Mouse (Mus musculus) stomach, embryonic 16.5 days (tissue): ENCODE measurements around the gene Minpp1. TPM values are rescaled to one million over a fixed set of nuclear protein-coding genes. Genes with fewer than 3 reads are reported as not detected.
"Not testable (repeated sequence)": the region's sequence is repeated elsewhere in the genome, so short reads cannot be mapped to it uniquely, and the experiment has no call there.

Experiments used
- ATAC-seq: fragments of 200-750 bp; cut with Nextera tagmentation; 2 replicates; pipeline ENCODE4 v1.8.0; 2017; ENCODE audit warnings: moderate number of reproducible peaks, moderate TSS enrichment; ENCODE audit not compliant: insufficient read depth, low FRiP score
- H3K27ac ChIP-seq: fragments of 300-500 bp; sonication (generic); 2 replicates; pipeline ENCODE4 v1.5.1; 2014; ENCODE audit warnings: low read length
- H3K27me3 ChIP-seq: fragments of 300-500 bp; sonication (generic); 2 replicates; pipeline ENCODE4 v1.6.1; 2014; ENCODE audit warnings: low read length, control low read depth, mixed read lengths; ENCODE audit not compliant: control insufficient read depth, insufficient read depth
- H3K36me3 ChIP-seq: fragments of 300-500 bp; sonication (generic); 2 replicates; pipeline ENCODE4 v1.6.1; 2014; ENCODE audit warnings: low read length; ENCODE audit not compliant: control insufficient read depth, insufficient read depth
- H3K4me1 ChIP-seq: fragments of 300-500 bp; sonication (generic); 2 replicates; pipeline ENCODE4 v1.6.1; 2014; ENCODE audit warnings: low read length, control low read depth, mixed read lengths; ENCODE audit not compliant: control insufficient read depth, insufficient read depth
- H3K4me2 ChIP-seq: fragments of 300-500 bp; sonication (generic); 2 replicates; pipeline ENCODE4 v1.6.1; 2014; ENCODE audit warnings: low read depth, low read length, mixed read lengths
- H3K4me3 ChIP-seq: fragments of 300-500 bp; sonication (generic); replicated peaks from 2 replicates; pipeline ENCODE4 v1.5.1; 2014; ENCODE audit warnings: mild to moderate bottlenecking, low read length
- H3K9ac ChIP-seq: fragments of 300-500 bp; sonication (generic); 2 replicates; pipeline ENCODE4 v1.6.1; 2014; ENCODE audit warnings: low read length
- H3K9me3 ChIP-seq: fragments of 300-500 bp; sonication (generic); replicated peaks from 2 replicates; pipeline ENCODE4 v1.6.1; 2016; ENCODE audit warnings: low read length, control low read depth; ENCODE audit not compliant: control insufficient read depth
- WGBS: fragments of 180-500 bp; shearing (Covaris S2); extraction: QIAGEN DNeasy Blood & Tissue Kit; methylation state at CpG from one replicate; pipeline ENCODE4 v1.1.7; 2014; 5-methylcytosine and 5-hydroxymethylcytosine counted together
- polyA plus RNA-seq: library from polyadenylated mRNA; unstranded; fragments of >200 nt; fragmentation: Nextera tagmentation; extraction: Ambion mirVana; gene quantifications from 2 replicates; pipeline ENCODE4 v1.2.1, GENCODE M21; 2015

Gene Minpp1
- 43.2 and 44.4 TPM in 2 replicates for polyA plus RNA-seq

DNA sequence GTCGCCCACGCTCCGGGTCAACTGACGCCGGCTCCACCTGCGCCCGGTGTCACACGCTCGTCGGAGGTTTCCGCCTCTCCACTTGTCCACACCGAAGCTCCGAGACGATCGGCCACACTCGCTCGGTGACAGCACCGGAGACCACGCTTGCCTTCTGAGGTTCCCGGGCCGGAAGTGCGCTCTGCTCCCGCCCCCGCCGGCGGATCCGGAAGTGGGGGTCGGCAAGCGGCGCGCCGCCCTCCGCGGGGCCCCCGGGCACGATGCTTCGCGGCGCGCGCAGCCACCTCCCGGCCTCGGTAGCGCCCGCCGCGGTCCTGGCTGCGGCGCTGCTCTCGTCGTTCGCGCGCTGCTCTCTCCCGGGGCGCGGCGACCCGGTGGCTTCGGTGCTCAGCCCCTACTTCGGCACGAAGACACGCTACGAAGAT, at the start of gene Minpp1:
TSS of gene Minpp1 (plus strand) at position 89 of the 425 bp plus-strand sequence.
- H3K4me2 ChIP-seq, result peak within 1 kb of the TSS; percentile 91
- under 1% methylated on average over 61 of the region's 64 CpGs for WGBS
- peak within 1 kb of the TSS; percentile 88 for H3K9ac ChIP-seq
- peak within 1 kb of the TSS; percentile 79 for H3K4me3 ChIP-seq
- H3K9me3 ChIP-seq, result no peaks in the 10 kb centered on the region
- peak within 1 kb of the TSS; percentile 89 for H3K27ac ChIP-seq
- no peaks in the 10 kb centered on the region for H3K36me3 ChIP-seq
- H3K4me1 ChIP-seq, result peaks cover 17% of the 10 kb centered on the region
- peak; percentile 88 for ATAC-seq
- no peaks in the 10 kb centered on the region for H3K27me3 ChIP-seq

DNA sequence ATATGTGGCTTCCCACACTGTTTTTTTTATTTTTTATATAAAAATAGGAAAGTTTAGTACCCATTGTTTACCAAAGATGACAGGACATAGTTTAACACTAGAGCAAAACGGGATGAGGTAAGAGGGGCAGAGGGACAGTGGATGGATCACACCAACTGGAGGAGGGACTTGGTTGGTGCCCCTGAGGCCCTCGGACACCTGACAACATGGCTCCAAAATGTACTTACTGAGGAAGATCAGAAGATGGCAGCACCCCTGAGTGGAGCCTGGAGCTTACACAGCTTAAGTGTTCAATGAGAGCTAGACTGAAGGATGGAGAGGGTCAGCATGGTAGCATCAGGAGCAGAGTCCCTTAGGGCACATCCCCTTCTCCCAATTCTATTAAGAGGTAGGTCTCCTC, 46.2 kb upstream of the Minpp1 start:
- no peaks in the 10 kb centered on the region for H3K36me3 ChIP-seq
- H3K27ac ChIP-seq, result no peak overlapping the region
- no peak overlapping the region for H3K9ac ChIP-seq
- no peak for ATAC-seq
- H3K27me3 ChIP-seq, result no peaks in the 10 kb centered on the region
- 82% methylated on average over 2 of the region's 2 CpGs for WGBS
- H3K4me2 ChIP-seq, result no peak overlapping the region
- no peak overlapping the region for H3K4me3 ChIP-seq
- no peaks in the 10 kb centered on the region for H3K9me3 ChIP-seq
- H3K4me1 ChIP-seq, result no peaks in the 10 kb centered on the region

DNA sequence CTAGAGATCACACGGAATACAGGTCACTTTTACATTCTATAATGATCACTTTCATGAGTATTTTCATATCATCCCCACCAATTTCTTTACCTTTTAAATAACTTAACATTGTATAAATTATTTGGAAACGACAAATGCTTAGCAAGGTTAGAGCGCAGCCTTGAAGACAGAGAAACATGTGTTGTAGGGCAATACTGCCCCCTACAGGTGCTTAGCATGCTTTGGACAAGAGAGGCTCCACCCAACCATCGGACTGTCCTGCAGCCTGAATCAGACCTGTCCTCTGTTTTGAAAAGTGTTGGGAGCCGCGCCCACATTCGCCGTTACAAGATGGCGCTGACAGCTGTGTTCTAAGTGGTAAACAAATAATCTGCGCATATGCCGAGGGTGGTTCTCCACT, 44.0 kb upstream of the Minpp1 start:
- Histone ChIP-seq H3K27ac (no peak overlapping the region), H3K4me2 (no peak overlapping the region), H3K4me3 (no peak overlapping the region), H3K9ac (no peak overlapping the region), H3K36me3 (no peaks in the 10 kb centered on the region), H3K9me3 (no peaks in the 10 kb centered on the region), H3K4me1 (no peaks in the 10 kb centered on the region), H3K27me3 (no peaks in the 10 kb centered on the region)
- WGBS, result 97% methylated on average over 9 of the region's 11 CpGs
- ATAC-seq, result no peak

DNA sequence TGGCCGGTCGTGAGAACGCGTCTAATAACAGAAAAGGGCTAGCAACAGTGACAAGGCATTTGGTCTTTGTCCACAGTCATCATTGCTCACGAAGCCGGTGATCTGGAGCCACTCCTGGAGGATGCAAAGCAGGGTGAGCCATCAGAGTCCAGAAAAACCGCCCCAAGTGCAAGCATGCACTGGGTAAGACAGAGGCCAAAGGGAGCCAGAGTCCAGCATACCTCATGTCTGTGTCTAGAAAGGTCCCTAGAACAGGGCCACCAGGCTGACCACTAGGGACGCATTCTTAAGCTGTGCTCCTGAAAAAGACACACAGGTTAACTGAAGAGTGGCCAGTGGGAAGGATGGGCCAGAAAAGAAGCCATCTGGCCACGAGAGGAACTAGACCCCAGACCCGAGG, 36.6 kb upstream of the Minpp1 start:
- Histone ChIP-seq H3K36me3 (no peaks in the 10 kb centered on the region), H3K27ac (no peak overlapping the region), H3K9me3 (no peaks in the 10 kb centered on the region), H3K4me2 (no peak overlapping the region), H3K9ac (no peak overlapping the region), H3K4me1 (no peaks in the 10 kb centered on the region), H3K27me3 (no peaks in the 10 kb centered on the region), H3K4me3 (no peak overlapping the region)
- ATAC-seq, result no peak
- WGBS, result 93% methylated on average over 10 of the region's 10 CpGs

DNA sequence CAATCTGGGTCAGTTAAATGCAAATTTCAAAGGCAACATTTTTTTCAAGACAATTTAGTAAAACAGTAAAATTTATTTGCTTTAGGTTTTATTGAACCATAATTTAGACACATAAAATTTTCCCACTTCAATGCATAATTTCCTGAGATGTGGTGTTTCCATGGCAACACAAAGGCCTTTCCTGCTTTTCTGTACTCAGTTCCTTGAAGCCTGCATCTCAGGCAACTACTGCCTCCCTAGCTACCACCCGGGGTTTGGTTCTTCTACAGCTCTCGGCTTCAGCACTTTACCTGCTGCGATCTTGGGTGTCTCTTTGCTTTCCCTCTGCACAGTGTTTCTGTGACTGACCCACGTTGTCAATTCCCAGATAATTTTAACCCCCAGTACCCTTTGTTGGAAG, 33.3 kb upstream of the Minpp1 start:
- no peak for ATAC-seq
- no peaks in the 10 kb centered on the region for H3K9me3 ChIP-seq
- no peaks in the 10 kb centered on the region for H3K4me1 ChIP-seq
- no peak overlapping the region for H3K9ac ChIP-seq
- H3K4me2 ChIP-seq, result no peak overlapping the region
- H3K27ac ChIP-seq, result no peak overlapping the region
- H3K36me3 ChIP-seq, result no peaks in the 10 kb centered on the region
- H3K4me3 ChIP-seq, result no peak overlapping the region
- H3K27me3 ChIP-seq, result no peaks in the 10 kb centered on the region
- WGBS, result 81% methylated on average over 4 of the region's 4 CpGs

DNA sequence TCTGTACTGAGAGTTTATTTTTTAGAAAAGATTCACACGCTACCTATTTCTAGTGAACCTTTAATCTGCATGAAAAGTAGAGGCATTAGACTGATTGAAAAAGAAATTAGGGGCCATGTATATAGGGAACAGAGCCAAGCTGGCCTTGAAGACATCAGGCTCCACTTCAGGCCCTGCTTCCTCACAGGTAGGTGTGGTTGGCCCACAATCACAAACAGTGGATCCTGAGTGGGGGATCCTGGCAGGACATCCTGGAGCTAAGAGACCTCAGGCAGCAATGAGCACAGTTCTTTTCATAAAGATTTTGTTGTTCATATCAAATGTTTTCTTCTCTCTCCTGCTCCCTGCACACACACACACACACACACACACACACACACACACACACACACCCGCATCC, 28.8 kb upstream of the Minpp1 start:
- no peak for ATAC-seq
- Histone ChIP-seq H3K4me2 (no peak overlapping the region), H3K27ac (no peak overlapping the region), H3K9ac (no peak overlapping the region), H3K27me3 (no peaks in the 10 kb centered on the region), H3K4me1 (no peaks in the 10 kb centered on the region), H3K36me3 (no peaks in the 10 kb centered on the region), H3K9me3 (no peaks in the 10 kb centered on the region), H3K4me3 (no peak overlapping the region)
- 86% methylated on average over 2 of the region's 2 CpGs for WGBS

DNA sequence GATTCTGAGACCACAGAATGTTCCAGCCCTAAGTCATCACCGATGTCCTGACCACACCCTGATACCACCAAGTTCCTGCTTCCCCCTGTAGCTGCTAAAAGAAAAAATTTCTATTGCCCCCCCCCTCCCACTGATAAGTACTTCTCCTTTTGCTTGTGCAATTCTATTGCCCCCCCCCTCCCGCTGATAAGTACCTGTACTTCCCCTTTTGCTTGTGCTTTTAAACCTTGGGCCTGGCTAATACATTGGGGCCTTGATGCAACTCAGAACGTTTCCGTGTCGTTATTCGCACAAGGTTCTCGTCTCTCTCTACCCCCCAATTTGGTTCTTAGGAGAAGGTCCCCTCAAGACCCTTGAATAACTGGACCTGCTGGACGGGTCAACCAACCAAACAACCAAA, 27.9 kb upstream of the Minpp1 start:
- H3K27me3 ChIP-seq, H3K4me3 ChIP-seq, ATAC-seq, H3K27ac ChIP-seq, H3K9me3 ChIP-seq, H3K9ac ChIP-seq, H3K36me3 ChIP-seq, H3K4me2 ChIP-seq, H3K4me1 ChIP-seq: not testable (repeated sequence)
- 79% methylated on average over 8 of the region's 8 CpGs for WGBS

DNA sequence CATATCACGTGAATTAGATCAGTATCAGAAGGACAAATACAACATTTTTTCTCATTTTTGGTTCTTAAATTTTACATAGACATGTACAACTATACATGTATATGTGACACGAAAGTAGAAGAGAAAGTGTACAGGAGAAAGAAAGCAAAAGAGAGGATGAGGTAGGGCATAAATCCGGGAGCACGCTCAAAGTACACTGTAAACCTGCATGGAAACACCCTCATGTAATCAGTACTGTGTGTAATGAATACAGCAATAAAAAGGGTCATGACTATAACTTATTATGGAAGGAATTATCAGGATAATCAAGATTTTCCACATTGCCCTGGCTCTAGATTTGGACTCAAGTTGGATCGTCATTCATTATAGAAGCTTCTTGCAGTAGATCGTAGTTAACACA, 22.5 kb upstream of the Minpp1 start:
- no peaks in the 10 kb centered on the region for H3K9me3 ChIP-seq
- no peaks in the 10 kb centered on the region for H3K27me3 ChIP-seq
- H3K4me3 ChIP-seq, result no peak overlapping the region
- no peak overlapping the region for H3K4me2 ChIP-seq
- WGBS, result 93% methylated on average over 6 of the region's 6 CpGs
- ATAC-seq, result no peak
- H3K9ac ChIP-seq, result no peak overlapping the region
- H3K4me1 ChIP-seq, result no peaks in the 10 kb centered on the region
- H3K36me3 ChIP-seq, result no peaks in the 10 kb centered on the region
- no peak overlapping the region for H3K27ac ChIP-seq

DNA sequence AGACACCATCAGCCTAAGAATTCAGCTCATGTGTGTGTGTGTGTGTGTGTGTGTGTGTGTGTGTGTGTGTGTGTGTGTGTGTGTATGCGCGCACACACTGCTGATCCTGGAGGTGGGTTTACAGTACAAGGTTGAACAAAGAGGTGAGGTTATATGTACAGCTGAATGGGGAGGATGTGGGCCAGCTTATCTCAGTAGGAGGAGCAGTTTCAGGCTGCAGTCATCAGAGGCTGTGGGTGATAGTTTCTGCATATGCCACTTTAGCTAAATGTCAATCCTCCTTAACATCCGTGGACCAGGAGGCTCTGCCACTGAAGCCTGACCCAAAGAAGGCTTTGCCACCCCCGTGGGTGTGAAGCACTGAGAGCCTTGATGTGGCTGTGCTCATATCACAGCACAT, 20.3 kb upstream of the Minpp1 start:
- no peak overlapping the region for H3K4me3 ChIP-seq
- H3K27ac ChIP-seq, result no peak overlapping the region
- H3K36me3 ChIP-seq, result no peaks in the 10 kb centered on the region
- no peaks in the 10 kb centered on the region for H3K9me3 ChIP-seq
- WGBS, result 78% methylated on average over 4 of the region's 4 CpGs
- no peak overlapping the region for H3K9ac ChIP-seq
- ATAC-seq, result no peak
- H3K4me1 ChIP-seq, result no peaks in the 10 kb centered on the region
- H3K27me3 ChIP-seq, result no peaks in the 10 kb centered on the region
- H3K4me2 ChIP-seq, result no peak overlapping the region

DNA sequence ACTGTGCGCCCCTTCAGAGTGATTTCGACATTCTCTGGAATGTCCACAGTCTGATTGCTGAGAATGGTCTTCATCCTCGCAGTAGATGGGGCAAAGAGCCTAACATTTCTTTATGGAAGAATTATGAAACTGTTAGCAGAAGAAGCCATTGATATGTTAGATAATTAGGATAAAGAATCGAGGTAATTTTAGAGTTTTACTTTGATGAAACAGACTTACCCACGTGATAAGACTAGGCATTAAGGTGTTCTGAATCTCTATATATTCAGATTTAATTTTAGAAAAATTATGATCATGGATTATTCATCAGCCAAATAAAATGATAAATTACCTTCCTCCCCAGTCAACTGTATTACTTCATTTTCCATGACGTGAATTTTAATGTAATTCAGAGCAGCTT, 19.1 kb upstream of the Minpp1 start, which contains the start of gene Rpl9-ps6:
TSS of gene Rpl9-ps6 (minus strand) at position 101 of the 400 bp plus-strand sequence.
- Histone ChIP-seq H3K27me3 (no peaks in the 10 kb centered on the region), H3K9me3 (no peaks in the 10 kb centered on the region), H3K27ac (no peak within 1 kb of the TSS), H3K4me2 (no peak within 1 kb of the TSS), H3K4me3 (no peak within 1 kb of the TSS), H3K4me1 (no peaks in the 10 kb centered on the region), H3K9ac (no peak within 1 kb of the TSS), H3K36me3 (no peaks in the 10 kb centered on the region)
- ATAC-seq, result no peak
- WGBS, result 80% methylated on average over 5 of the region's 6 CpGs
